Mouse (Mus musculus): ENCODE results near the gene Hnrnpab. TPM values are rescaled to one million over a fixed set of nuclear protein-coding genes. Genes with fewer than 3 reads are reported as not detected.

Hnrnpab gene
- total and polyA plus RNA-seq, 3 experiments, result 504 to 1,141 (median 683) TPM

- H3K27me3 ChIP-seq (ENCODE audit: insufficient read depth, low read length), result peaks cover 81% of the 10 kb centered on the region
- no peak for TF ChIP-seq GATA2 (IDR thresholded peaks at IDR 0.05; ENCODE audit: borderline replicate concordance, low read depth, low read length)
- TF ChIP-seq CTCF (IDR thresholded peaks at IDR 0.05; ENCODE audit: low read depth, low read length), result no peak
- TF ChIP-seq TAL1 (conservative IDR thresholded peaks at IDR 0.05; ENCODE audit: low read depth, low read length), result no peak
- TF ChIP-seq GATA1 (IDR thresholded peaks at IDR 0.05; ENCODE audit: borderline replicate concordance, low read length), result no peak
- no peak for TF ChIP-seq POLR2AphosphoS5 (IDR thresholded peaks at IDR 0.05; ENCODE audit: insufficient replicate concordance, low read depth, low read length)
- H3K4me1 ChIP-seq (ENCODE audit: insufficient read depth, low read depth, low read length), result peaks cover 16% of the 10 kb centered on the region
- DNase-seq (ENCODE audit: low spot score), result no peak
- H3K36me3 ChIP-seq (replicated peaks), result no peaks in the 10 kb centered on the region
- no peak for ATAC-seq (ENCODE audit: extremely low read depth, insufficient number of reproducible peaks, low FRiP score, poor library complexity, severe bottlenecking)
- H3K4me3 ChIP-seq (ENCODE audit: low read depth, low read length), result peak overlapping the region; percentile 59; the same call in 1 of the 2 replicates
- peaks cover 9% of the 10 kb centered on the region for H3K9me3 ChIP-seq (replicated peaks)
Observed at GRCm38 (mm10) chr11:51650261-51650660, 43.6 kb upstream of the Hnrnpab start.

- no peak for ATAC-seq (ENCODE audit: extremely low read depth, insufficient number of reproducible peaks, low FRiP score, poor library complexity, severe bottlenecking)
- Histone ChIP-seq H3K4me1 (ENCODE audit: insufficient read depth, low read depth, low read length) (peaks cover 16% of the 10 kb centered on the region), H3K27me3 (ENCODE audit: insufficient read depth, low read length) (peaks cover 81% of the 10 kb centered on the region)
Observed at GRCm38 (mm10) chr11:51649889-51650199, 43.2 kb upstream of the Hnrnpab start.

DNA sequence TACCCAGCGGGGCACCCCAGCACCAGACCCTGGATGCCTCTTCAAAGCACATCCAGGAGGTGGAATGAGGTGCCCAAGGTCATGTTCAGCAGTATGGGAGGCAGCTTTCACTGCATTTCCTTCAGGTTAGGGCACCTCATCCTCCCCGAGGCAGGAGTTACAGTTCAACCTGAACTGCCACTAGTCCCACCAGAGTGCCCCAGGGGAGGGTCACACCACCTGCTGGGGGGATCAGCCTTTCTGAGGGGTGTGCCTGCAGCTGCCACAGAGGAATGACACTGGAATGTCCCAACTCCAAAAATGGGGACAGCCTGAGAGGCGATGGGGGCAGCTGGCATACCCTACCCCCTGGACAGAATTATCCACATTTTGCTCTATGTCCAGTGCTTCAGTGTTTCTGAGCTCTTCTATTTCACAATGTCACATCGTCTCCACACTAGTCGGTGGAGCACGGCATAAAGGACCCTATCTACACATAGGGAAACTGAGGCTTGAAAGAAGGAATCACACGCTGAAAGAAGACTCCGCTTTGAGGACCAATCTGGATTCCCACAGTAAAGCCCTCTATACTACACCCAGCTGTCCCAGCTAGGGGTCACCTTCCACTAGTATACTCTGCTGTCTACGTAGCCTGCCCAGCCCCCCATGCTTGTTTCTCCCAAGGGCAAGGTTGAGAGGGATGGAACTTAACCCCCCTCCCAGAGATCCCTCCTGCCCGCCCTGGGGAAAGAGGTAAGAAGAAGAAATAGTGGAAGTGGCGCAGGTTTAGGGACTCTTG is 42.7 kb upstream of the Hnrnpab start:
- ATAC-seq (ENCODE audit: extremely low read depth, insufficient number of reproducible peaks, low FRiP score, poor library complexity, severe bottlenecking) (no peak), DNase-seq (ENCODE audit: low spot score) (no peak)
- Histone ChIP-seq H3K36me3 (replicated peaks) (no peaks in the 10 kb centered on the region), H3K4me1 (ENCODE audit: insufficient read depth, low read depth, low read length) (peaks cover 16% of the 10 kb centered on the region), H3K27me3 (ENCODE audit: insufficient read depth, low read length) (peaks cover 81% of the 10 kb centered on the region), H3K4me3 (ENCODE audit: low read depth, low read length) (no peak overlapping the region), H3K9me3 (replicated peaks) (peaks cover 9% of the 10 kb centered on the region)
- TF ChIP-seq CTCF (IDR thresholded peaks at IDR 0.05; ENCODE audit: low read depth, low read length) (no peak), GATA2 (IDR thresholded peaks at IDR 0.05; ENCODE audit: borderline replicate concordance, low read depth, low read length) (no peak), POLR2AphosphoS5 (IDR thresholded peaks at IDR 0.05; ENCODE audit: insufficient replicate concordance, low read depth, low read length) (no peak), TAL1 (conservative IDR thresholded peaks at IDR 0.05; ENCODE audit: low read depth, low read length) (no peak), GATA1 (IDR thresholded peaks at IDR 0.05; ENCODE audit: borderline replicate concordance, low read length) (no peak)

More at GRCm38 (mm10) chr11:51649889-51650199, 43.2 kb upstream of the Hnrnpab start:
- Histone ChIP-seq H3K4me3 (ENCODE audit: low read depth, low read length) (peak overlapping the region; percentile 59; the same call in 1 of the 2 replicates), H3K36me3 (replicated peaks) (no peaks in the 10 kb centered on the region), H3K9me3 (replicated peaks) (peaks cover 9% of the 10 kb centered on the region)
- no peak for DNase-seq (ENCODE audit: low spot score)
- TF ChIP-seq GATA2 (IDR thresholded peaks at IDR 0.05; ENCODE audit: borderline replicate concordance, low read depth, low read length) (no peak), TAL1 (conservative IDR thresholded peaks at IDR 0.05; ENCODE audit: low read depth, low read length) (no peak), CTCF (IDR thresholded peaks at IDR 0.05; ENCODE audit: low read depth, low read length) (no peak)

GRCm38 (mm10) chr11:51648566-51648965 is 41.9 kb upstream of the Hnrnpab start:
- H3K4me3 ChIP-seq (ENCODE audit: low read depth, low read length), result no peak overlapping the region
- H3K4me1 ChIP-seq (ENCODE audit: insufficient read depth, low read depth, low read length), result peaks cover 23% of the 10 kb centered on the region
- no peak for DNase-seq (ENCODE audit: low spot score)
- peaks cover 9% of the 10 kb centered on the region for H3K9me3 ChIP-seq (replicated peaks)
- no peaks in the 10 kb centered on the region for H3K36me3 ChIP-seq (replicated peaks)
- ATAC-seq (ENCODE audit: extremely low read depth, insufficient number of reproducible peaks, low FRiP score, poor library complexity, severe bottlenecking), result no peak
- H3K27me3 ChIP-seq (ENCODE audit: insufficient read depth, low read length), result peaks cover 82% of the 10 kb centered on the region
- TF ChIP-seq CTCF (IDR thresholded peaks at IDR 0.05; ENCODE audit: low read depth, low read length) (no peak), POLR2AphosphoS5 (IDR thresholded peaks at IDR 0.05; ENCODE audit: insufficient replicate concordance, low read depth, low read length) (no peak), TAL1 (conservative IDR thresholded peaks at IDR 0.05; ENCODE audit: low read depth, low read length) (no peak), GATA1 (IDR thresholded peaks at IDR 0.05; ENCODE audit: borderline replicate concordance, low read length) (no peak), GATA2 (IDR thresholded peaks at IDR 0.05; ENCODE audit: borderline replicate concordance, low read depth, low read length) (no peak)

DNA sequence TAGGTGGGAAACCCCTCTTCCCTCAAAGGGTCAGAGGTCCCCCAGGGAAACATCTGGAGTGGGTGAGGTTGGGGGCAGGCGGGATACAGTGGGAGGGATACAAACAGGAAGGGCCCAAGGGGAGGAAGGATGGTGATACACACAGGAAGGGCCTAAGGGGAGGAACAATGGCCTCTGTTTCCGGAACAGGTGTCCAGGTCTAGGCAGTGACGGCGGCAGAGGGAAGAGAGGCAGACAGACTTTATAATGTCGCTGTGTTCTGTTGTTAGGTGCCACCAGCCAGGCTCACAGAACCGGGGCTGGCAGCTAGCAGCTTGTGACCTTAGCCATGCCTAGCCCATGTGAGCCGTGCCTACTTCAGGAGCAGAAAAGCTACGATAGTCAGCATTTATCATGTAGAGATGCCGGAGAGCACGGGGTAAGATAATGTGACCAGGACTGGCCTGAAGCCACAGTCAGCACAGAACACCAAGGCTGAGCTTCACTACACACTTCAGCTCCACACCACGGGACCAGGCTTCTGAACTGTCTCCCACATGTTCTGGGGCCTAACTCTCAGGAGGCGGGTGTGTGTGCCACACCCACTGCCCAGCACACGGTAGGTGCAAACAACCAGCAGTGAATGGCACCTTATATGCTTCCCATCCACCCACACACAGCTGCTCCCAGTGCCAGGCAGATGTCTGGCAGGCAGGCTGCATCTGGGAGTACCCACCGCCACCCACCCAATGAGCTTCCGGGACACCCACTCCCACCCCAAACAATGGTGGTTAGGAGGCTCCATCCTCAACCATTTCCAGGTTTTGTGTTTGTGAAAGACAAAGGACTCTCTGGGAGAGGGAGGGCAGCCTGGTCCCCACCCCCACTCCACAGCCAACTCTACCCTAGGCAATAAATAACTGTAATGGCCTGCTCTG is 40.4 kb upstream of the Hnrnpab start:
- H3K27me3 ChIP-seq (ENCODE audit: insufficient read depth, low read length), result peaks cover 84% of the 10 kb centered on the region
- H3K9me3 ChIP-seq (replicated peaks), result peaks cover 9% of the 10 kb centered on the region
- peaks cover 30% of the 10 kb centered on the region for H3K4me1 ChIP-seq (ENCODE audit: insufficient read depth, low read depth, low read length)
- DNase-seq (ENCODE audit: low spot score) (no peak), ATAC-seq (ENCODE audit: extremely low read depth, insufficient number of reproducible peaks, low FRiP score, poor library complexity, severe bottlenecking) (no peak)
- no peaks in the 10 kb centered on the region for H3K36me3 ChIP-seq (replicated peaks)
- no peak for TF ChIP-seq GATA1 (IDR thresholded peaks at IDR 0.05; ENCODE audit: borderline replicate concordance, low read length)
- no peak for TF ChIP-seq CTCF (IDR thresholded peaks at IDR 0.05; ENCODE audit: low read depth, low read length)
- no peak for TF ChIP-seq POLR2AphosphoS5 (IDR thresholded peaks at IDR 0.05; ENCODE audit: insufficient replicate concordance, low read depth, low read length)
- no peak for TF ChIP-seq TAL1 (conservative IDR thresholded peaks at IDR 0.05; ENCODE audit: low read depth, low read length)
- no peak for TF ChIP-seq GATA2 (IDR thresholded peaks at IDR 0.05; ENCODE audit: borderline replicate concordance, low read depth, low read length)
- no peak overlapping the region for H3K4me3 ChIP-seq (ENCODE audit: low read depth, low read length)

DNA sequence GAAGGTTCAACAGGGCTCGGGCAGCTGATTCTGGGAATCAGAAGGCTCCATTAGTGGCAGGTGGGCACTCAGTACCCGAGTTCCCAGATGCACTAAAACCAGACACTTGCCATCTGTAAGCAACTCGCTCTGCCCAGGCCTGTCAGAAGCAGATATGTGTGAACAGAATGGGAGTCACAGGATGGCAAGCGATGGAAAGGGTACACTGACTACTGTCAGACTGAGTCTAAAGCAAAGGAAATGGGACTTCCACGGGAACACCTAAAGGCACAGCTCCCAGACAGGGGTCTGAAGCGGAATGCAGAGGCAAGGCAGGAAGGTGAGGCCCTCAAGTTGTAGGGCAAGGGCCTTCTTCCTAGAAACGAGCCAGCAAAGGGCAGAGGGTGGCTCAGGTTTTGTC is 39.6 kb upstream of the Hnrnpab start:
- no peak for TF ChIP-seq CTCF (IDR thresholded peaks at IDR 0.05; ENCODE audit: low read depth, low read length)
- no peak for TF ChIP-seq GATA1 (IDR thresholded peaks at IDR 0.05; ENCODE audit: borderline replicate concordance, low read length)
- no peak for TF ChIP-seq GATA2 (IDR thresholded peaks at IDR 0.05; ENCODE audit: borderline replicate concordance, low read depth, low read length)
- TF ChIP-seq TAL1 (conservative IDR thresholded peaks at IDR 0.05; ENCODE audit: low read depth, low read length), result no peak
- TF ChIP-seq POLR2AphosphoS5 (IDR thresholded peaks at IDR 0.05; ENCODE audit: insufficient replicate concordance, low read depth, low read length), result no peak
- ATAC-seq (ENCODE audit: extremely low read depth, insufficient number of reproducible peaks, low FRiP score, poor library complexity, severe bottlenecking) (no peak), DNase-seq (ENCODE audit: low spot score) (no peak)
- Histone ChIP-seq H3K9me3 (replicated peaks) (peaks cover 9% of the 10 kb centered on the region), H3K27me3 (ENCODE audit: insufficient read depth, low read length) (peaks cover 88% of the 10 kb centered on the region), H3K4me1 (ENCODE audit: insufficient read depth, low read depth, low read length) (peaks cover 30% of the 10 kb centered on the region), H3K4me3 (ENCODE audit: low read depth, low read length) (no peak overlapping the region), H3K36me3 (replicated peaks) (no peaks in the 10 kb centered on the region)

Data from G1E (cell line).